8 mouse cellular contexts compared by ENCODE assay signal in genomic region chr14:51266113-51266512, GRCm38 (mm10). TPM values are rescaled to one million over a fixed set of nuclear protein-coding genes. Genes with fewer than 3 reads are reported as not detected.
DNase-seq lines count a peak whose midpoint lies in the region; ATAC-seq and TF ChIP-seq lines count a peak whose summit lies in the region.

No protein-coding gene starts in this region.

- no peaks in the 10 kb centered on the region for H3K36me3 ChIP-seq in heart, embryonic 12.5 days
- no peaks in the 10 kb centered on the region for H3K36me3 ChIP-seq in kidney, postnatal 0 days (ENCODE audit: insufficient read depth, low read length)
- H3K36me3 ChIP-seq in stomach, embryonic 14.5 days (ENCODE audit: control insufficient read depth, insufficient read depth, low read length), result no peaks in the 10 kb centered on the region

- peak; percentile 83 to 84 for DNase-seq in B cell, adult 2 months
- DNase-seq in brain, embryonic 14.5 days (ENCODE audit: low read depth), result peak; percentile 86
- peak; percentile 89 for DNase-seq in kidney, postnatal 0 days (ENCODE audit: low spot score)
- DNase-seq in liver, result peak; percentile 83
- peak; percentile 91 for DNase-seq in neural tube, embryonic 10.5 days (ENCODE audit: extremely low spot score, low spot score)

- TF ChIP-seq POLR2A in brain, embryonic 14.5 days (IDR thresholded peaks at IDR 0.05; ENCODE audit: borderline replicate concordance, extremely low read depth, insufficient read depth, insufficient read length, poor library complexity, severe bottlenecking), result no peak

- peak overlapping the region; percentile 79 for H3K27ac ChIP-seq in heart, embryonic 12.5 days (ENCODE audit: poor library complexity, severe bottlenecking)
- no peak overlapping the region for H3K27ac ChIP-seq in kidney, postnatal 0 days
- H3K27ac ChIP-seq in stomach, embryonic 14.5 days (ENCODE audit: low read length), result no peak overlapping the region

- peak overlapping the region; percentile 51; the same call in 1 of the 2 replicates for H3K9ac ChIP-seq in heart, embryonic 12.5 days
- H3K9ac ChIP-seq in kidney, postnatal 0 days (ENCODE audit: low read depth, low read length), result no peak overlapping the region
- no peak overlapping the region for H3K9ac ChIP-seq in stomach, embryonic 14.5 days (replicated peaks; ENCODE audit: low read depth, low read length)

- peak; percentile 97 for TF ChIP-seq CTCF in brain, embryonic 14.5 days (IDR thresholded peaks at IDR 0.05; ENCODE audit: borderline replicate concordance, extremely low read depth, insufficient read depth, insufficient read length)
- peak; percentile 95 for TF ChIP-seq CTCF in kidney, postnatal 0 days (IDR thresholded peaks at IDR 0.05; ENCODE audit: low read depth)

- ATAC-seq in erythroblast, adult 5-6 weeks (replicated peaks; ENCODE audit: low FRiP score, poor library complexity, severe bottlenecking), result peak; percentile 87
- peak; percentile 82 for ATAC-seq in heart, embryonic 12.5 days (ENCODE audit: insufficient number of reproducible peaks, low FRiP score)
- ATAC-seq in kidney, postnatal 0 days (replicated peaks; ENCODE audit: low FRiP score, low read depth), result peak; percentile 87; the same call in 1 of the 2 replicates
- ATAC-seq in stomach, embryonic 14.5 days (ENCODE audit: insufficient number of reproducible peaks, insufficient read depth, low FRiP score, low read depth), result peak; percentile 91

- H3K4me3 ChIP-seq in heart, embryonic 12.5 days, result 0 out of 2 replicates have a peak overlapping the region, but pooled peaks have one; percentile 12
- H3K4me3 ChIP-seq in kidney, postnatal 0 days (replicated peaks; ENCODE audit: low read depth, low read length), result no peak overlapping the region
- peak overlapping the region; percentile 12; the same call in 1 of the 2 replicates for H3K4me3 ChIP-seq in stomach, embryonic 14.5 days (ENCODE audit: low read depth, low read length)

- 4% methylated on average over 9 of the region's 9 CpGs for WGBS in heart, embryonic 12.5 days
- WGBS in kidney, postnatal 0 days, result 6% methylated on average over 9 of the region's 9 CpGs
- 3% methylated on average over 9 of the region's 9 CpGs for WGBS in stomach, embryonic 14.5 days

- H3K9me3 ChIP-seq in heart, embryonic 12.5 days (replicated peaks), result no peaks in the 10 kb centered on the region; the same call in 1 of the 2 replicates
- no peaks in the 10 kb centered on the region for H3K9me3 ChIP-seq in kidney, postnatal 0 days (replicated peaks; ENCODE audit: low read length)
- no peaks in the 10 kb centered on the region for H3K9me3 ChIP-seq in stomach, embryonic 14.5 days (ENCODE audit: control insufficient read depth, low read depth, low read length)

- peaks cover 13% of the 10 kb centered on the region; the same call in 1 of the 2 replicates for H3K4me1 ChIP-seq in heart, embryonic 12.5 days (replicated peaks)
- H3K4me1 ChIP-seq in kidney, postnatal 0 days (replicated peaks; ENCODE audit: insufficient read depth, low read length), result no peaks in the 10 kb centered on the region
- H3K4me1 ChIP-seq in stomach, embryonic 14.5 days (ENCODE audit: control insufficient read depth, insufficient read depth, low read length), result no peaks in the 10 kb centered on the region

- no peaks in the 10 kb centered on the region for H3K27me3 ChIP-seq in heart, embryonic 12.5 days (replicated peaks)
- no peaks in the 10 kb centered on the region for H3K27me3 ChIP-seq in kidney, postnatal 0 days (ENCODE audit: insufficient read depth, low read length)
- H3K27me3 ChIP-seq in stomach, embryonic 14.5 days (ENCODE audit: control insufficient read depth, insufficient read depth, low read length), result no peaks in the 10 kb centered on the region

- peak overlapping the region; percentile 63 for H3K4me2 ChIP-seq in heart, embryonic 12.5 days
- peak overlapping the region; percentile 36; the same call in 1 of the 2 replicates for H3K4me2 ChIP-seq in kidney, postnatal 0 days (ENCODE audit: low read length)
- peak overlapping the region; percentile 29; the same call in 1 of the 2 replicates for H3K4me2 ChIP-seq in stomach, embryonic 14.5 days (replicated peaks; ENCODE audit: low read depth, low read length)

RNA-seq across cellular contexts. Expression of gene Rnase2a, which starts 10.2 kb away (rescaled TPM):
- polyA plus RNA-seq in brain, embryonic 14.5 days (2012; rRNA removed), result not detected in 2 replicates
- 1.3 TPM in 1 of 2 replicates, not detected in the other for total RNA-seq in erythroblast, adult 5-6 weeks (2015; ENCODE audit: low replicate concordance)
- total RNA-seq in erythroblast, adult 5-6 weeks (2017; ENCODE audit: low replicate concordance), result not detected in 2 replicates
- not detected in 2 replicates for polyA plus RNA-seq in heart, embryonic 12.5 days (2016; fragmentation: Nextera tagmentation; extraction: Ambion mirVana)
- not detected in 2 replicates for polyA plus RNA-seq in kidney, postnatal 0 days (2015; fragmentation: Nextera tagmentation; extraction: Ambion mirVana)
- polyA plus RNA-seq in stomach, embryonic 14.5 days (2014; fragmentation: Nextera tagmentation; extraction: Ambion mirVana), result not detected in 2 replicates
